Mouse (Mus musculus) kidney, adult 2 months (tissue): ENCODE measurements around the gene Gm10134.

Experiments used
- CTCF ChIP-seq: fragments of 200-500 bp; conservative IDR thresholded peaks from 2 replicates; pipeline ENCODE4 v1.5.1; 2011; ENCODE audit warnings: low read depth, mild to moderate bottlenecking, control low read depth, low read length, moderate library complexity, mixed read lengths; ENCODE audit not compliant: insufficient read depth, insufficient read length
- POLR2A ChIP-seq: fragments of 200-500 bp; IDR thresholded peaks from one replicate; pipeline ENCODE4 v1.6.1; 2011; ENCODE audit warnings: low read depth, low read length, control low read depth

- no peak for TF ChIP-seq CTCF
- no peak for TF ChIP-seq POLR2A
These were observed 2.9 kb upstream of the Gm10134 start for GRCm38 (mm10) chr2:28502987-28503386.
